Mouse (Mus musculus): ENCODE measurements around the gene Scd2. TPM values are rescaled to one million over a fixed set of nuclear protein-coding genes. Genes with fewer than 3 reads are reported as not detected.
"Not testable (repeated sequence)": the region's sequence is repeated elsewhere in the genome, so short reads cannot be mapped to it uniquely, and the experiment has no call there.

Scd2 gene
- polyA plus RNA-seq, 1 experiment from 2014 or later = 311 TPM

- no peak overlapping the region for H3K9ac ChIP-seq
- H3K36me3 ChIP-seq = no peaks in the 10 kb centered on the region
- ATAC-seq (ENCODE audit: insufficient number of reproducible peaks, insufficient read depth, low FRiP score, low TSS enrichment) = no peak
- no peak overlapping the region for H3K27ac ChIP-seq
- no peaks in the 10 kb centered on the region for H3K9me3 ChIP-seq
- no peak overlapping the region for H3K4me3 ChIP-seq
- WGBS = 72% methylated on average over 5 of the region's 5 CpGs
- H3K27me3 ChIP-seq = no peaks in the 10 kb centered on the region
- peaks cover 8% of the 10 kb centered on the region for H3K4me1 ChIP-seq
- no peak overlapping the region for H3K4me2 ChIP-seq (replicated peaks)
These were observed 23.9 kb downstream of the Scd2 start for GRCm38 (mm10) chr19:44317391-44317790.

- H3K4me1 ChIP-seq = peaks cover 8% of the 10 kb centered on the region
- H3K9me3 ChIP-seq = no peaks in the 10 kb centered on the region
- no peak overlapping the region for H3K9ac ChIP-seq
- H3K36me3 ChIP-seq = no peaks in the 10 kb centered on the region
- H3K27ac ChIP-seq = no peak overlapping the region
- no peak overlapping the region for H3K4me3 ChIP-seq
- H3K27me3 ChIP-seq = no peaks in the 10 kb centered on the region
- ATAC-seq (ENCODE audit: insufficient number of reproducible peaks, insufficient read depth, low FRiP score, low TSS enrichment) = no peak
- H3K4me2 ChIP-seq (replicated peaks) = no peak overlapping the region
These were observed 25.1 kb downstream of the Scd2 start for GRCm38 (mm10) chr19:44318545-44318944.

- H3K4me2 ChIP-seq (replicated peaks) = no peak overlapping the region
- H3K9me3 ChIP-seq = no peaks in the 10 kb centered on the region
- peaks cover 3% of the 10 kb centered on the region; the same call in 1 of the 2 replicates for H3K4me1 ChIP-seq
- whole genome bisulfite sequencing = 86% methylated on average over 3 of the region's 3 CpGs
- no peak overlapping the region for H3K4me3 ChIP-seq
- no peak overlapping the region for H3K27ac ChIP-seq
- no peak for ATAC-seq (ENCODE audit: insufficient number of reproducible peaks, insufficient read depth, low FRiP score, low TSS enrichment)
- H3K36me3 ChIP-seq = no peaks in the 10 kb centered on the region
- H3K27me3 ChIP-seq = no peaks in the 10 kb centered on the region
- H3K9ac ChIP-seq = no peak overlapping the region
These were observed 26.8 kb downstream of the Scd2 start for GRCm38 (mm10) chr19:44320316-44320715.

GRCm38 (mm10) chr19:44321201-44321600 is 27.7 kb downstream of the Scd2 start:
- ATAC-seq (ENCODE audit: insufficient number of reproducible peaks, insufficient read depth, low FRiP score, low TSS enrichment) = no peak
- H3K36me3 ChIP-seq = no peaks in the 10 kb centered on the region

GRCm38 (mm10) chr19:44321631-44322030 is 28.2 kb downstream of the Scd2 start:
- Histone ChIP-seq H3K9ac (no peak overlapping the region), H3K9me3 (0 out of 2 replicates have a peak, but pooled peaks cover 4% of the 10 kb centered on the region), H3K27ac (no peak overlapping the region), H3K27me3 (no peaks in the 10 kb centered on the region), H3K36me3 (no peaks in the 10 kb centered on the region), H3K4me3 (no peak overlapping the region), H3K4me2 (replicated peaks) (no peak overlapping the region), H3K4me1 (peaks cover 3% of the 10 kb centered on the region; the same call in 1 of the 2 replicates)
- ATAC-seq (ENCODE audit: insufficient number of reproducible peaks, insufficient read depth, low FRiP score, low TSS enrichment) = no peak
- 89% methylated on average over 2 of the region's 2 CpGs for WGBS

More at GRCm38 (mm10) chr19:44321201-44321600, 27.7 kb downstream of the Scd2 start:
- H3K4me2 ChIP-seq (replicated peaks) = no peak overlapping the region
- H3K9ac ChIP-seq = no peak overlapping the region
- WGBS = 77% methylated on average over 4 of the region's 4 CpGs
- no peak overlapping the region for H3K27ac ChIP-seq
- H3K9me3 ChIP-seq = 0 out of 2 replicates have a peak, but pooled peaks cover 2% of the 10 kb centered on the region
- no peaks in the 10 kb centered on the region for H3K27me3 ChIP-seq
- H3K4me1 ChIP-seq = peaks cover 3% of the 10 kb centered on the region; the same call in 1 of the 2 replicates
- H3K4me3 ChIP-seq = no peak overlapping the region

- no peak overlapping the region for H3K4me3 ChIP-seq
- H3K27me3 ChIP-seq = no peaks in the 10 kb centered on the region
- no peak overlapping the region for H3K4me2 ChIP-seq (replicated peaks)
- H3K36me3 ChIP-seq = no peaks in the 10 kb centered on the region
- H3K9ac ChIP-seq = no peak overlapping the region
- H3K9me3 ChIP-seq = 0 out of 2 replicates have a peak, but pooled peaks cover 4% of the 10 kb centered on the region
- no peak overlapping the region for H3K27ac ChIP-seq
- ATAC-seq (ENCODE audit: insufficient number of reproducible peaks, insufficient read depth, low FRiP score, low TSS enrichment) = no peak
- 97% methylated on average over 2 of the region's 2 CpGs for WGBS
- 0 out of 2 replicates have a peak, but pooled peaks cover 4% of the 10 kb centered on the region for H3K4me1 ChIP-seq
These were observed 36.1 kb downstream of the Scd2 start for GRCm38 (mm10) chr19:44329566-44329965.

- not testable (repeated sequence) for H3K36me3 ChIP-seq; H3K4me3 ChIP-seq; H3K9me3 ChIP-seq; H3K4me2 ChIP-seq (replicated peaks); H3K4me1 ChIP-seq; H3K9ac ChIP-seq; H3K27ac ChIP-seq; H3K27me3 ChIP-seq; ATAC-seq (ENCODE audit: insufficient number of reproducible peaks, insufficient read depth, low FRiP score, low TSS enrichment)
- 88% methylated on average over 1 of the region's 1 CpGs for WGBS
These were observed 37.7 kb downstream of the Scd2 start for GRCm38 (mm10) chr19:44331128-44331527.

- Histone ChIP-seq H3K27me3 (no peaks in the 10 kb centered on the region), H3K9ac (no peak overlapping the region), H3K36me3 (no peaks in the 10 kb centered on the region), H3K4me2 (replicated peaks) (no peak overlapping the region), H3K4me1 (0 out of 2 replicates have a peak, but pooled peaks cover 4% of the 10 kb centered on the region), H3K4me3 (no peak overlapping the region), H3K27ac (no peak overlapping the region), H3K9me3 (no peaks in the 10 kb centered on the region)
- no peak for ATAC-seq (ENCODE audit: insufficient number of reproducible peaks, insufficient read depth, low FRiP score, low TSS enrichment)
- 68% methylated on average over 5 of the region's 5 CpGs for WGBS
These were observed 38.4 kb downstream of the Scd2 start for GRCm38 (mm10) chr19:44331911-44332310.

GRCm38 (mm10) chr19:44332326-44332725 is 38.9 kb downstream of the Scd2 start:
- no peaks in the 10 kb centered on the region for H3K27me3 ChIP-seq
- H3K4me2 ChIP-seq (replicated peaks) = no peak overlapping the region
- no peak overlapping the region for H3K9ac ChIP-seq
- no peak for ATAC-seq (ENCODE audit: insufficient number of reproducible peaks, insufficient read depth, low FRiP score, low TSS enrichment)
- 52% methylated on average over 8 of the region's 8 CpGs for WGBS
- H3K36me3 ChIP-seq = no peaks in the 10 kb centered on the region
- 0 out of 2 replicates have a peak, but pooled peaks cover 4% of the 10 kb centered on the region for H3K4me1 ChIP-seq
- H3K4me3 ChIP-seq = no peak overlapping the region
- H3K9me3 ChIP-seq = no peaks in the 10 kb centered on the region
- no peak overlapping the region for H3K27ac ChIP-seq

GRCm38 (mm10) chr19:44332833-44333623 is 39.6 kb downstream of the Scd2 start, which contains the start of gene Scd4:
Gene Scd4, plus strand, starts transcription at chr19:44333092.
- Histone ChIP-seq H3K4me2 (replicated peaks) (no peak within 1 kb of the TSS), H3K27ac (no peak within 1 kb of the TSS), H3K9me3 (no peaks in the 10 kb centered on the region), H3K27me3 (no peaks in the 10 kb centered on the region), H3K4me3 (no peak within 1 kb of the TSS), H3K4me1 (0 out of 2 replicates have a peak, but pooled peaks cover 4% of the 10 kb centered on the region), H3K9ac (no peak within 1 kb of the TSS), H3K36me3 (no peaks in the 10 kb centered on the region)
- ATAC-seq (ENCODE audit: insufficient number of reproducible peaks, insufficient read depth, low FRiP score, low TSS enrichment) = no peak
- WGBS = 87% methylated on average over 10 of the region's 10 CpGs

- Histone ChIP-seq H3K9ac (no peak overlapping the region), H3K27ac (no peak overlapping the region), H3K4me3 (no peak overlapping the region), H3K36me3 (no peaks in the 10 kb centered on the region), H3K27me3 (no peaks in the 10 kb centered on the region), H3K4me2 (replicated peaks) (no peak overlapping the region), H3K4me1 (0 out of 2 replicates have a peak, but pooled peaks cover 4% of the 10 kb centered on the region), H3K9me3 (no peaks in the 10 kb centered on the region)
- ATAC-seq (ENCODE audit: insufficient number of reproducible peaks, insufficient read depth, low FRiP score, low TSS enrichment) = no peak
- WGBS = 82% methylated on average over 9 of the region's 9 CpGs
These were observed 40.5 kb downstream of the Scd2 start for GRCm38 (mm10) chr19:44333991-44334390.

All from embryonic facial prominence, embryonic 12.5 days (tissue).